Mouse (Mus musculus): Measurements from ENCODE around the gene Mtif2.
"Not testable (repeated sequence)": the region's sequence is repeated elsewhere in the genome, so short reads cannot be mapped to it uniquely, and the experiment has no call there.

- not testable (repeated sequence) for TF ChIP-seq POLR2A (IDR thresholded peaks at IDR 0.05; ENCODE audit: insufficient read depth, low read length); CTCF (IDR thresholded peaks at IDR 0.05; ENCODE audit: low read depth, low read length)
These were observed 19.0 kb downstream of the Mtif2 start for GRCm38 (mm10) chr11:29545150-29545752.
